Mouse (Mus musculus) testis, adult 2 months (tissue): ENCODE data around the gene Stk10.

Experiments
- CTCF ChIP-seq: fragments of 200-500 bp; IDR thresholded peaks from 2 replicates; pipeline ENCODE4 v1.5.1; 2012; ENCODE audit warnings: low read depth, mild to moderate bottlenecking, inconsistent platforms, low read length, moderate library complexity; ENCODE audit not compliant: control insufficient read depth, insufficient read depth, insufficient replicate concordance
- POLR2A ChIP-seq: fragments of 200-500 bp; IDR thresholded peaks from 2 replicates; pipeline ENCODE4 v1.6.1; 2012; ENCODE audit warnings: low read depth, mild to moderate bottlenecking, inconsistent platforms, low read length, moderate library complexity; ENCODE audit not compliant: control insufficient read depth

- TF ChIP-seq POLR2A (no peak), CTCF (no peak)
Measured at GRCm38 (mm10) chr11:32573669-32574068, 40.6 kb downstream of the Stk10 start.
